Mouse (Mus musculus) heart, embryonic 13.5 days (tissue): ENCODE data around the gene B830017H08Rik. TPM values are rescaled to one million over a fixed set of nuclear protein-coding genes. Genes with fewer than 3 reads are reported as not detected.

Experiments
- ATAC-seq: fragments of 200-750 bp; cut with Nextera tagmentation; 2 replicates; pipeline ENCODE4 v1.8.0; 2017; ENCODE audit warnings: moderate TSS enrichment; ENCODE audit not compliant: insufficient number of reproducible peaks, low FRiP score, low TSS enrichment; ENCODE audit errors: extremely low read depth
- H3K27ac ChIP-seq: fragments of 300-500 bp; sonication (generic); replicated peaks from 2 replicates; pipeline ENCODE4 v1.5.1; 2015; ENCODE audit warnings: moderate library complexity, mild to moderate bottlenecking, inconsistent platforms
- H3K27me3 ChIP-seq: fragments of 300-500 bp; sonication (generic); replicated peaks from 2 replicates; pipeline ENCODE4 v1.6.1; 2015; ENCODE audit warnings: mild to moderate bottlenecking, inconsistent platforms
- H3K36me3 ChIP-seq: fragments of 300-500 bp; sonication (generic); 2 replicates; pipeline ENCODE4 v1.6.1; 2015; ENCODE audit warnings: mild to moderate bottlenecking, inconsistent platforms
- H3K4me1 ChIP-seq: fragments of 300-500 bp; sonication (generic); 2 replicates; pipeline ENCODE4 v1.6.1; 2015; ENCODE audit warnings: inconsistent platforms
- H3K4me2 ChIP-seq: fragments of 300-500 bp; sonication (generic); 2 replicates; pipeline ENCODE4 v1.6.1; 2015; ENCODE audit warnings: inconsistent platforms, mild to moderate bottlenecking, moderate library complexity
- H3K4me3 ChIP-seq: fragments of 300-500 bp; sonication (generic); 2 replicates; pipeline ENCODE4 v1.5.1; 2015; ENCODE audit warnings: moderate library complexity, mild to moderate bottlenecking, inconsistent platforms
- H3K9ac ChIP-seq: fragments of 300-500 bp; sonication (generic); 2 replicates; pipeline ENCODE4 v1.6.1; 2015; ENCODE audit warnings: inconsistent platforms, mild to moderate bottlenecking, moderate library complexity
- H3K9me3 ChIP-seq: fragments of 300-500 bp; sonication (generic); 2 replicates; pipeline ENCODE4 v1.6.1; 2016; ENCODE audit warnings: inconsistent platforms
- WGBS: fragments of 180-500 bp; shearing (Covaris S2); methylation state at CpG from one replicate; pipeline ENCODE4 v1.1.7; 2015; ENCODE audit warnings: mixed read lengths; 5-methylcytosine and 5-hydroxymethylcytosine counted together
- polyA plus RNA-seq: library from polyadenylated mRNA; unstranded; fragments of >200 nt; fragmentation: Nextera tagmentation; extraction: Ambion mirVana; gene quantifications from 2 replicates; pipeline ENCODE4 v1.2.1, GENCODE M21; 2015

B830017H08Rik gene
- polyA plus RNA-seq, 1 experiment from 2014 or later: not detected

DNA sequence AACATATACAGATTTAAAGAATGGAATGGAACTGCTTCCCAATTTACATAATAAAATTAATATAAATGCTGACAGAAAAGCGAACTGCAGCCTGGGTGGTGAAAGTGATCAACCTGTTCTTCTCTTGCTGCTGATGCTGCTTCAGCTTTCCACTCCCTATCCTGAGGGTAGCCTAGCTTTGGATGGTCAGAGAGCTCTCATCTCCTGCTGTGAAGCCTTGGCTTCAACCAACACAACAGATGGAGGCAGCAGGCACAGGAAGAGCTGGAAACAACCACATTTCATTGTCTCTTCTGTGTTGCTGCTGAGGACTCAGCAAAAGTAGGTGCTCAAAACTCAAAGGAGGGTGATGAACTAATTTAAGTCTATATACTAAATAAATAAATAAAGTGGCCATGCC, 18.9 kb downstream of the B830017H08Rik start:
- Histone ChIP-seq H3K4me1 (no peaks in the 10 kb centered on the region), H3K27me3 (no peaks in the 10 kb centered on the region), H3K4me3 (no peak overlapping the region), H3K9me3 (no peaks in the 10 kb centered on the region), H3K36me3 (peaks cover 94% of the 10 kb centered on the region), H3K4me2 (no peak overlapping the region), H3K9ac (no peak overlapping the region), H3K27ac (no peak overlapping the region)
- 92% methylated on average over 1 of the region's 1 CpGs for WGBS
- ATAC-seq: no peak

DNA sequence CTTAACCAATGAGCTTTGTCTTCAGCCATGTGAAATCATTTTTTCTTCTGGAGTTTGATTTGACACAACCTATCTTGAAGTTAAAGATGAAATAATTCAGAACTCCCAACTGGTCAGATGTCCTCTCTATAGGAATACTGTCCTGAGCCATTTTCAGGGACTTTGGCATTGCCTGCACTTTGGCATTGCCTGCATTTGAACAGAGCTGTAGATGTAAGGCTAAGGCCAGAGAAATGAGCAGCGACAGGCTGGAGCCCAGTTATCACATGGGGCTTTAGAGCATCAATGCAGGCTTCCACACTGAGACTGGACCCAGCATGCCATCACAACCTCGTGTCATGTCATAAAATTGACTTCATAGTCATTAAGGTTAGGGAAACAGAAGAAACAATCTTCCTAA, 20.3 kb downstream of the B830017H08Rik start:
- Histone ChIP-seq H3K27ac (no peak overlapping the region), H3K4me1 (no peaks in the 10 kb centered on the region), H3K4me2 (no peak overlapping the region), H3K9me3 (no peaks in the 10 kb centered on the region), H3K4me3 (no peak overlapping the region), H3K9ac (no peak overlapping the region), H3K36me3 (peaks cover 94% of the 10 kb centered on the region), H3K27me3 (no peaks in the 10 kb centered on the region)
- ATAC-seq: no peak
- 83% methylated on average over 2 of the region's 2 CpGs for WGBS

DNA sequence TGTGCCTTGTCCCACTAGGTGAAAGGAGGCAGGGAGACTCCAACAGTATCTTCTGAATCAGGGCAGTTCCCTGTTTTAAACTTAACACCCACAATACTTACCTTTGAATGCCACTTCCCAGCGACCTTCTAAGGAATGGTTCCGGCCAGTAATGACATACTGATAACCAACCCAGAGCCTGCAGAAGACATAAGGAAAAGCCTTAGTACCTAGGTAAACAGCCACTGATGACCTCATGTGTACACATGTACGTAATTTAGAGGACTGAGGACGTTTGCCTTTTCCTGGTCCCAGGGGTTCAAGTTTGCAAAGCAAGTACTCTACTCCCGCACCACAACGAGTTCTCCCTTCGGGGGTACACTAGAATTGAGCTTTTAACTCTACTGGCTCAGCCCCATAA, 24.2 kb downstream of the B830017H08Rik start:
- Histone ChIP-seq H3K4me2 (no peak overlapping the region), H3K9me3 (no peaks in the 10 kb centered on the region), H3K36me3 (peaks cover 91% of the 10 kb centered on the region), H3K4me1 (0 out of 2 replicates have a peak, but pooled peaks cover 3% of the 10 kb centered on the region), H3K27ac (no peak overlapping the region), H3K4me3 (no peak overlapping the region), H3K27me3 (no peaks in the 10 kb centered on the region), H3K9ac (no peak overlapping the region)
- WGBS: 90% methylated on average over 7 of the region's 7 CpGs
- ATAC-seq: no peak

DNA sequence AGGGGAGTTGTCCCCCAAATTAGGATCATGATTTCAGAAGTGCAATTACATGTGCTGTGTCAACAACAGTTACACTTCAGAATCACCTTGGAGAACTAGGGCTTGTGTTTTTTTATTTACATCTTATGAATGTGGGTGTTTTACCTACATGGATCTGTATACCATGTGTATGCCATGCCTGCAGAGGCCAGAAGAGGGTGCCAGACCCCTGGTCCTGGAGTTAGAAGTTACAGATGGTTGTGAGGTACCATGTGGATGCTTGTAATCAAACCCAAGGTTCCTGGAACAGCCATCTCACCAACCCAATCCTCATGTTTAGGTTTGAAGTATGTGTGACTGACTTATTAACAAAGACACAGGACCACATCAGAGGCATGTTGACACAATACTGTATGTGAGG, 25.7 kb downstream of the B830017H08Rik start:
- peaks cover 78% of the 10 kb centered on the region for H3K36me3 ChIP-seq
- no peak overlapping the region for H3K4me2 ChIP-seq
- H3K4me1 ChIP-seq: 0 out of 2 replicates have a peak, but pooled peaks cover 4% of the 10 kb centered on the region
- no peaks in the 10 kb centered on the region for H3K27me3 ChIP-seq
- no peak overlapping the region for H3K4me3 ChIP-seq
- H3K9me3 ChIP-seq: no peaks in the 10 kb centered on the region
- no peak for ATAC-seq
- H3K9ac ChIP-seq: no peak overlapping the region
- H3K27ac ChIP-seq: no peak overlapping the region

DNA sequence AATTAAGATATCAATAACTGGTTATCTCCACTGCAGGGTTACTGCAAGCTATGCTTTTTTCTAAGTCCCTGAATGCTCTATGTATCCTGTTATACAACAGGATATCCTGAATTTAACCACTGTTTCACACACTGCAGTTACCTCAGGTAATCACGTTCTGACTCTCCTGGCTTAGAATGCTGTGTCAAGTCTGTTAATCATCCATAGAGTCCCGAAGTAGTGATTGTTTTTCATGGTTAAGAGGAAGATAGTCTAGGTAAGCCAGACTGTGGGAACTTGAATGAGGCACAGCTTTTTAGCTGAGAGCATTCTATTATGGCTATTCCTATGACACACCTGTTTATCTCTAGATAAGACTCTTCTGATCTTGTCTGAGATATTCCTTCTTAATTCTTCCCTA, 32.4 kb downstream of the B830017H08Rik start:
- peaks cover 13% of the 10 kb centered on the region; the same call in 1 of the 2 replicates for H3K4me1 ChIP-seq
- no peaks in the 10 kb centered on the region for H3K9me3 ChIP-seq
- no peak overlapping the region for H3K4me3 ChIP-seq
- WGBS: 80% methylated on average over 2 of the region's 2 CpGs
- H3K9ac ChIP-seq: no peak overlapping the region
- H3K27me3 ChIP-seq: no peaks in the 10 kb centered on the region
- no peak for ATAC-seq
- no peak overlapping the region for H3K27ac ChIP-seq
- H3K4me2 ChIP-seq: no peak overlapping the region
- peaks cover 55% of the 10 kb centered on the region for H3K36me3 ChIP-seq

DNA sequence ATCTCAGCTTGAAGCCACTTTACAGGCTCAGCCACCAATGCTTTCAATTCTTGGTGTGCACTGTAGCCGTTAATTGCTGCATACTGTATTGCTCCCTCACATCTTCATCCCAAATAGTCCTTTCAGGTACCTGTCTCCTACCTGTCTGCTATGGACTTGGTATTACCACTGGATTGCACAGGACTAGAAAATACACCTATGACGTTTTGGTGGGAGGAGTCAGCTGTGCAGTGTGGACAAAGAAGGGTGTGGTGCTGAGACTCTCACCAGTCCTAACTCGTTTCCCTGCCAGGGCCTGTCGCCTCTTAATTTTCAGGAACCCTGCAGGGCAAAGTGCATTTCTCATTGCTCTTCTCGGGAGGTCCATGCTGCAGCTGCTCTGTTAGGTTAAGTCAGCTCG, 32.8 kb downstream of the B830017H08Rik start:
- H3K27ac ChIP-seq: no peak overlapping the region
- H3K9ac ChIP-seq: no peak overlapping the region
- no peaks in the 10 kb centered on the region for H3K27me3 ChIP-seq
- 70% methylated on average over 6 of the region's 6 CpGs for WGBS
- H3K4me2 ChIP-seq: no peak overlapping the region
- H3K4me3 ChIP-seq: no peak overlapping the region
- H3K4me1 ChIP-seq: peaks cover 14% of the 10 kb centered on the region
- no peaks in the 10 kb centered on the region for H3K9me3 ChIP-seq
- ATAC-seq: no peak
- H3K36me3 ChIP-seq: peaks cover 55% of the 10 kb centered on the region

DNA sequence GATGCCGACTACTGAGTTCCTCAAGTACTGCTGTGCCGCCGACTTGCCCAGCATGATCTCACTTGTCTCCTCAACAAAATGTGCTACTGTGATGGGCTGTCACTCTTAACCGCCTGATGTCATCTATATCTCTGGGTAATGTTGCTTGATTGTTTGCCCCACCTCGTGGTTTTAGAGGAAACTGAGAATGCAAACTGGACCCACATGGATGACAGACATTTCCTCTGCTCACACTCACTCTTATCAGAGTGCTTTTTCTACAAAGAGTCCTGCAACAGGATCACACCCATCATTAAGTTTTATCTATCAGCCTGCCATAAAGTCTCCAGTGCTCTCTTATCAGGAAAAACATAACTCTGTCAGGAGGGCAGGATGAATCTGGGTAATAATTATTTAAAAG, 38.3 kb downstream of the B830017H08Rik start:
- no peak overlapping the region for H3K9ac ChIP-seq
- no peaks in the 10 kb centered on the region for H3K9me3 ChIP-seq
- no peak for ATAC-seq
- H3K27me3 ChIP-seq: no peaks in the 10 kb centered on the region
- H3K36me3 ChIP-seq: peaks cover 46% of the 10 kb centered on the region
- 33% methylated on average over 5 of the region's 5 CpGs for WGBS
- H3K4me3 ChIP-seq: no peak overlapping the region
- peaks cover 59% of the 10 kb centered on the region for H3K4me1 ChIP-seq
- H3K4me2 ChIP-seq: no peak overlapping the region
- no peak overlapping the region for H3K27ac ChIP-seq

DNA sequence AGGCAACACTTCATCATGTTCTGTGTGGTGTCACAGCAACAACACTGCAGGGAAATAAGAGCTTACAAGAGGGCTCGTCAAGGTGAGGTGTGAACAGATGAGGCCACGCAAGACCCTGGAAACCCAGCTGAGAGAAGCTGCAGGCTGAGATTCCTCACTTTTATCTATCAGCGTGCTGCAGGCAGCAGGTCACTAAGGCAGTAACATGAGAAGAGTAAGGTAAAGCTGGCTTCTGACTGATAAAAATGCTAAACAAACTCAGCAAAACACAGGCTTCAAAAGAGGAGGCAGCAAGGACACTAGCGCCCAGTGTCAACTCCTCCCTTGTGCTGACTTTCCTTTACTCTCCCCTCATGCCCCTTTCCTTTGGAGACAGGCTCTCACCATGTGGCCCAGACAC, 40.1 kb downstream of the B830017H08Rik start:
- H3K27ac ChIP-seq: peak overlapping the region; percentile 58
- ATAC-seq: no peak

DNA sequence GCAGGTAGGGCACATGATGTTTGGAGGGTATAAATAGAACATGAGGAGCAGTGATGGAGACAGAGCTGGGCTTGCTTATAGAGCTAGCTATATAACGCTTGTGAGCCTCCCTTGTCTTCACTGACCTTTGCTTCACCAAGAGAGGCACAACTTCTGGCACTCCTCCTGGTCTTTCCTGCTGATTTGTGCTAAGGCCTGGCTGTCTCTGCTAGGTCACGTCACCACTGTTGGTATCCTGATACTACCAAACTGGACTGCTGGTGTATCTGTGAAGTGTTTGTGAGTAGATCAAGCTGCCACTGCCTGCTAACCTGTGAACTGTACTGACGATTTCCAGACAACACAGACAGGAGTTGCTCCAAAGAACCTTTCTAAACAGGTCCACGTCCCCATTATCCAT, 42.3 kb downstream of the B830017H08Rik start:
- no peak for ATAC-seq
- H3K4me3 ChIP-seq: no peak overlapping the region
- peaks cover 66% of the 10 kb centered on the region for H3K4me1 ChIP-seq
- H3K36me3 ChIP-seq: peaks cover 26% of the 10 kb centered on the region
- no peaks in the 10 kb centered on the region for H3K27me3 ChIP-seq
- H3K9me3 ChIP-seq: no peaks in the 10 kb centered on the region
- H3K27ac ChIP-seq: peak overlapping the region; percentile 61
- H3K9ac ChIP-seq: no peak overlapping the region
- 23% methylated on average over 4 of the region's 4 CpGs for WGBS
- 0 out of 2 replicates have a peak overlapping the region, but pooled peaks have one; percentile 2 for H3K4me2 ChIP-seq

More for the DNA sequence above, 40.1 kb downstream of the B830017H08Rik start:
- peak overlapping the region; percentile 13; the same call in 1 of the 2 replicates for H3K4me2 ChIP-seq
- H3K9me3 ChIP-seq: no peaks in the 10 kb centered on the region
- peaks cover 40% of the 10 kb centered on the region for H3K36me3 ChIP-seq
- H3K4me1 ChIP-seq: peaks cover 60% of the 10 kb centered on the region
- 23% methylated on average over 4 of the region's 4 CpGs for WGBS
- no peaks in the 10 kb centered on the region for H3K27me3 ChIP-seq
- H3K9ac ChIP-seq: peak overlapping the region; percentile 62
- H3K4me3 ChIP-seq: no peak overlapping the region

DNA sequence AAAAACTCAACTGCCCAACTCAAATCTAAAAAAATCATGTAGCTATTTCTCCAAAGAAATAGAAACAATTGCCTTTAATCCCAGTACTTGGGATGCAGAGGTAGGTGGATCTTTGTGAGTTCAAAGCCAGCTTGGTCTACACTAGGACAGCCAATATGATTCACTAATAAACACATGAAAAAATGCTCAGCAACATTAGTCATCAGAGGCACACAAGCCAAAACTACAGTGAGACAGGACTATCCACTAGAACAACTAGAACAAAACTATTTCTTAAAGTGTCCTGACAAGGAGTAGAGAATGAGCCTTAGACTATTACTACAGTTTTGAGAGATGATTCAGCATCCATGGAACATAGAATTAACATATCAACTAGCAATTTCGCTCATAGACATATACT, 43.2 kb downstream of the B830017H08Rik start:
- Histone ChIP-seq H3K4me3 (no peak overlapping the region), H3K27ac (no peak overlapping the region), H3K36me3 (peaks cover 17% of the 10 kb centered on the region), H3K9ac (no peak overlapping the region), H3K4me2 (no peak overlapping the region), H3K9me3 (no peaks in the 10 kb centered on the region), H3K4me1 (peaks cover 63% of the 10 kb centered on the region), H3K27me3 (no peaks in the 10 kb centered on the region)
- no peak for ATAC-seq
- 90% methylated on average over 1 of the region's 1 CpGs for WGBS

DNA sequence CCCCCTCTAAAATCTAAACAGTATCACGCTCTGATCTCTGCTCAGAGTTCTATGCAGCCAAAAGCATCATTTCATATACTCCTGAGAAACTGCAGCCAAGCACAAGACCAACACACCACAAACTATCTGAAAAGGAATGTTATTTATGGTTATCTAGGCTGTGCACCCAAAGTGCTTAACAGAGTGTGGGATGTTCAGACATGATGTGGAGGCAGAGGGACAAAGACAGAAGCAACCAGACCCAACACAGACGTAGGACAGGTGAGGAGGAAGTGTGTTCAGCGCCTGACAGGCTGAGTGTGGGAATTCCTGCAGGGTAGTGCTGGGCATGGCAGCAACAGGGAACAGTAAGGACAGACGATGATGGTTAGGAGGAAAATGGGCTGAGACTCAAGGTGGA, 46.6 kb downstream of the B830017H08Rik start:
- Histone ChIP-seq H3K27me3 (no peaks in the 10 kb centered on the region), H3K4me3 (no peak overlapping the region), H3K4me2 (no peak overlapping the region), H3K4me1 (peaks cover 53% of the 10 kb centered on the region), H3K27ac (no peak overlapping the region), H3K9me3 (no peaks in the 10 kb centered on the region), H3K9ac (no peak overlapping the region), H3K36me3 (peaks cover 17% of the 10 kb centered on the region)
- ATAC-seq: no peak
- WGBS: 81% methylated on average over 4 of the region's 4 CpGs

DNA sequence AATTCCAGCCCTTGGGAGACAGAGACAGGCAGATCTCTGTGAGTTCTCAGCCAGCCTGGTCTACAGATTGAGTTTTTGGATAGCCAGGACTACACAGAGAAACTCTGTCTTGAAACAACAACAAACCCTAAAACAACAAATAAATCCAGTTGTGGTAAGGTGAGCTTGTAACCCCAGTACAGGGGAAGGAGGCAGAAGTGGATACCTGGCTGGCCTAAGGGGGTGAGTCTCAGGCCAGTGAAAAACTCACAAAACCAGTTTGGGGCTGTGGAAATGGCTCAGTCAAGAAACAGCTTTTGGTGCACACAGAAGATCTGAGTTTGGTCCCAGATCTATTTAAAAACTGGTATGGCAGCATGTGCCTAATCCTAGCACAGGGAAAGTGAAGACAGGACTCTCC, 49.3 kb downstream of the B830017H08Rik start:
- Histone ChIP-seq H3K4me1 (peaks cover 46% of the 10 kb centered on the region), H3K9me3 (no peaks in the 10 kb centered on the region), H3K27me3 (no peaks in the 10 kb centered on the region), H3K36me3 (peaks cover 19% of the 10 kb centered on the region), H3K4me3 (no peak overlapping the region), H3K27ac (no peak overlapping the region), H3K4me2 (no peak overlapping the region), H3K9ac (no peak overlapping the region)
- ATAC-seq: no peak
